Mouse (Mus musculus) inflammation-experienced regulatory T-cells, adult 6 months (primary cell): ENCODE data around the gene Gm11757. TPM values are rescaled to one million over a fixed set of nuclear protein-coding genes. Genes with fewer than 3 reads are reported as not detected.
"Not testable (repeated sequence)": the region's sequence is repeated elsewhere in the genome, so short reads cannot be mapped to it uniquely, and the experiment has no call there.

ENCODE experiments used
- ATAC-seq: one replicate; pipeline ENCODE4 v1.8.0; 2017
- polyA plus RNA-seq, 3 experiments: library from polyadenylated mRNA; unstranded; fragments of 100-300 nt; shearing (Covaris generic); gene quantifications; one replicate each; pipeline ENCODE4 v1.2.1; 2017

The Gm11757 gene
- polyA plus RNA-seq: not detected

DNA sequence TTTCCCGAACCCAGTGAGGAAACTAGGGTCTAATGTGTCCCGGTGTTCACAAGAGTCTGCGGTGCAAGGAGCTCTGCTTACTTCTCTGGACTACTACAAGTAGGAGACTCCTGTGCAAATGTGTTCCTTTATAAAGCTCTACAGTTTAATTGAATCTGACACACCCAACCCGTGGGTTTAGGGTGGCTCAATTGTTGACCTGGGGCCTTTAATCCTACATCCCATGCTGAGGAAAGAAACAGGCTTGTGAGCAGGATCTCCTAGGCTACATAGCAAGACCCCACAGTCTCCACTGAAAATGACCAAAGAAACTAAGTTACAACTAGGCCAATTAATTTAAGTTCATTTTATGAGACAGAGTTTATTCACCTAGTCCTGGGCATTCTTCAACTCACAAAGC lies at the start of gene Gm11757:
Gene Gm11757, minus strand, starts transcription at position 101 of the 400 bp plus-strand sequence.
- not testable (repeated sequence) for ATAC-seq

- ATAC-seq: not testable (repeated sequence)
Observed at GRCm38 (mm10) chr4:73920660-73921059, 29.7 kb upstream of the Gm11757 start, which contains the start of gene Gm11756. Gene Gm11756, minus strand, starts transcription at chr4:73920760.

DNA sequence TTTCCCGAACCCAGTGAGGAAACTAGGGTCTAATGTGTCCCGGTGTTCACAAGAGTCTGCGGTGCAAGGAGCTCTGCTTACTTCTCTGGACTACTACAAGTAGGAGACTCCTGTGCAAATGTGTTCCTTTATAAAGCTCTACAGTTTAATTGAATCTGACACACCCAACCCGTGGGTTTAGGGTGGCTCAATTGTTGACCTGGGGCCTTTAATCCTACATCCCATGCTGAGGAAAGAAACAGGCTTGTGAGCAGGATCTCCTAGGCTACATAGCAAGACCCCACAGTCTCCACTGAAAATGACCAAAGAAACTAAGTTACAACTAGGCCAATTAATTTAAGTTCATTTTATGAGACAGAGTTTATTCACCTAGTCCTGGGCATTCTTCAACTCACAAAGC lies 14.9 kb upstream of the Gm11757 start, which contains the start of gene Gm13871:
Gene Gm13871, minus strand, starts transcription at position 101 of the 400 bp plus-strand sequence.
- not testable (repeated sequence) for ATAC-seq

DNA sequence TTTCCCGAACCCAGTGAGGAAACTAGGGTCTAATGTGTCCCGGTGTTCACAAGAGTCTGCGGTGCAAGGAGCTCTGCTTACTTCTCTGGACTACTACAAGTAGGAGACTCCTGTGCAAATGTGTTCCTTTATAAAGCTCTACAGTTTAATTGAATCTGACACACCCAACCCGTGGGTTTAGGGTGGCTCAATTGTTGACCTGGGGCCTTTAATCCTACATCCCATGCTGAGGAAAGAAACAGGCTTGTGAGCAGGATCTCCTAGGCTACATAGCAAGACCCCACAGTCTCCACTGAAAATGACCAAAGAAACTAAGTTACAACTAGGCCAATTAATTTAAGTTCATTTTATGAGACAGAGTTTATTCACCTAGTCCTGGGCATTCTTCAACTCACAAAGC lies 14.7 kb downstream of the Gm11757 start, which contains the start of gene Gm11758:
Gene Gm11758, minus strand, starts transcription at position 101 of the 400 bp plus-strand sequence.
- ATAC-seq: not testable (repeated sequence)

Other genes starting within 250 kb of the Gm11757 start
- not detected for gene Gm11239, start 222.8 kb downstream of the Gm11757 start, polyA plus RNA-seq
- gene Gm428, start 207.6 kb downstream of the Gm11757 start, polyA plus RNA-seq: not detected
- not detected for gene Rasef, start 100.1 kb downstream of the Gm11757 start, polyA plus RNA-seq
- not detected for gene Gm11758, start 14.8 kb downstream of the Gm11757 start, polyA plus RNA-seq
- not detected for gene Gm13871, start 14.8 kb upstream of the Gm11757 start, polyA plus RNA-seq
- gene Gm11756, start 29.6 kb upstream of the Gm11757 start, polyA plus RNA-seq: not detected
- not detected for gene 2310002L09Rik, start 59.7 kb upstream of the Gm11757 start, polyA plus RNA-seq
- not detected for gene Frmd3, start 122.3 kb upstream of the Gm11757 start, polyA plus RNA-seq